Mouse (Mus musculus) G1E (cell line): Measurements from ENCODE around the gene Rps15. TPM values are rescaled to one million over a fixed set of nuclear protein-coding genes. Genes with fewer than 3 reads are reported as not detected.

Experiments
- ATAC-seq: 2 replicates; pipeline ENCODE4 v1.8.0; 2016; ENCODE audit warnings: mild to moderate bottlenecking; ENCODE audit not compliant: insufficient number of reproducible peaks, poor library complexity, low FRiP score, severe bottlenecking; ENCODE audit errors: extremely low read depth
- DNase-seq: peaks from one replicate; pipeline ENCODE4 v3.0.0; 2012; ENCODE audit warnings: low spot score
- H3K27me3 ChIP-seq: 2 replicates; pipeline ENCODE4 v1.6.1; 2012; ENCODE audit warnings: mild to moderate bottlenecking, low read length, inconsistent platforms; ENCODE audit not compliant: insufficient read depth
- H3K36me3 ChIP-seq: replicated peaks from 2 replicates; pipeline ENCODE3; 2012; ENCODE audit warnings: mild to moderate bottlenecking, inconsistent platforms
- H3K4me1 ChIP-seq: 2 replicates; pipeline ENCODE4 v1.6.1; 2012; ENCODE audit warnings: low read depth, low read length, inconsistent platforms, mixed read lengths; ENCODE audit not compliant: insufficient read depth
- H3K4me3 ChIP-seq: 2 replicates; pipeline ENCODE4 v1.5.1; 2012; ENCODE audit warnings: low read depth, mild to moderate bottlenecking, inconsistent platforms, low read length, moderate library complexity, mixed read lengths
- H3K9me3 ChIP-seq: replicated peaks from 2 replicates; pipeline ENCODE4 v1.6.1; 2012; ENCODE audit warnings: inconsistent platforms
- CTCF ChIP-seq: IDR thresholded peaks from 2 replicates; pipeline ENCODE4 v1.5.1; 2012; ENCODE audit warnings: low read depth, low read length, inconsistent platforms, mixed read lengths
- GATA1 ChIP-seq: IDR thresholded peaks from 2 replicates; pipeline ENCODE4 v1.6.1; 2012; ENCODE audit warnings: borderline replicate concordance, low read length, inconsistent platforms, mixed read lengths
- GATA2 ChIP-seq: IDR thresholded peaks from 2 replicates; pipeline ENCODE4 v1.6.1; 2012; ENCODE audit warnings: low read depth, low read length, inconsistent platforms, borderline replicate concordance
- POLR2AphosphoS5 ChIP-seq: IDR thresholded peaks from 2 replicates; pipeline ENCODE4 v1.6.1; 2012; ENCODE audit warnings: low read depth, low read length, inconsistent platforms; ENCODE audit not compliant: insufficient replicate concordance
- TAL1 ChIP-seq: conservative IDR thresholded peaks from 2 replicates; pipeline ENCODE4 v1.6.1; 2012; ENCODE audit warnings: low read depth, low read length, inconsistent platforms, mixed read lengths
- polyA plus RNA-seq: library from polyadenylated mRNA; stranded (reverse); fragments of >175 nt; gene quantifications from 2 replicates; pipeline ENCODE4 v1.2.3, GENCODE M21; 2012
- total RNA-seq, 2 experiments: library from RNA; stranded (forward) in 1 of 2; stranded (reverse) in 1 of 2; fragments of 200-1000 nt in 1 of 2; fragments of >200 nt in 1 of 2; fragmentation: Nextera tagmentation in 1 of 2; gene quantifications; 2 replicates each; pipeline ENCODE4 v1.2.3; 2014 to 2017

Rps15 gene
- total and polyA plus RNA-seq, 3 experiments = 3,110 to 11,583 (median 3,548) TPM

DNA sequence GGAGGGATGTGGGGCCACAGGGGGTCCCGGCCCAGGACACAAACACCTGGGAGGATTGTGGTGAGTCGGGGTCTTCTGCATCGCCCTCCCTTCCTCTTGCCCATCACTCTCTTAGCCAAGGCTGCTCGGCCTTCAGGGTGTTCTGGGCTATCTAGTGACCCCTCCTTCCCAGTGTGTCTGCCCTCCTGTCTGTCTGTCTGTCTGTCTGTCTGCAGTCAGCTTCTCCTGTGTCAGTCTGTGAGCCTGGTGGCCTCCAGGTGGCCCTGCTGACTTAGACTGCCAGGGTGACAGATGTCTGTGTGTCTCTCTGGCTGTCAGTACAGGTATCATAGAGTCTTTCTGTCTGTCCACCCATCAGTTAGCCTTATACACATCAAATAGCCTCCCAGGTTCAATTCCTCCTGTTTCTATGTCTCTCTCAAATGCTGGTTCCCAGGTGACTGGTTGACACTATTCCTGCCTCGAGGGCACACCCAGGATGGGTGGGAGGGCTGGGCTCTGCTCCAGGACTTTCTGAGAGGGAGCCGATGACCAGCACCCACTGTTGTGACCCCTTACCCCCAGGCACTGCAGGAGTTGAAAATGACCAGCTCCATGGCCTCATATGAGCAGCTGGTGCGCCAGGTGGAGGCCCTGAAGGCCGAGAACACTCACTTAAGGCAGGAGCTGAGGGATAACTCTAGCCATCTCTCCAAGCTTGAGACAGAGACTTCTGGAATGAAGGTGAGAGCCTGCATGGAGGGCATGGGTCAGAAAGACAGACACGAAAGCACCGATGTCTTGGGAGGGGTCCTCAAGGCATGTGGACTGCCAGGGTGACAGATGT, 9.2 kb downstream of the Rps15 start:
- DNase-seq (no peak), ATAC-seq (no peak)
- peaks cover 29% of the 10 kb centered on the region for H3K4me1 ChIP-seq
- peaks cover 92% of the 10 kb centered on the region for H3K27me3 ChIP-seq
- no peak for TF ChIP-seq POLR2AphosphoS5
- TF ChIP-seq GATA1 = no peak
- TF ChIP-seq GATA2 = no peak
- TF ChIP-seq CTCF = no peak
- no peaks in the 10 kb centered on the region for H3K36me3 ChIP-seq
- H3K4me3 ChIP-seq = no peak overlapping the region
- H3K9me3 ChIP-seq = no peaks in the 10 kb centered on the region

- DNase-seq (no peak), ATAC-seq (no peak)
- H3K27me3 ChIP-seq = peaks cover 92% of the 10 kb centered on the region
- TF ChIP-seq GATA2 = no peak
- TF ChIP-seq GATA1 = no peak
- TF ChIP-seq POLR2AphosphoS5 = no peak
- TF ChIP-seq CTCF = no peak
- no peak for TF ChIP-seq TAL1
- H3K36me3 ChIP-seq = no peaks in the 10 kb centered on the region
- H3K4me3 ChIP-seq = no peak overlapping the region
- peaks cover 23% of the 10 kb centered on the region for H3K4me1 ChIP-seq
- no peaks in the 10 kb centered on the region for H3K9me3 ChIP-seq
Measured at GRCm38 (mm10) chr10:80302082-80302355, 9.8 kb downstream of the Rps15 start.

GRCm38 (mm10) chr10:80302471-80302881, 10.2 kb downstream of the Rps15 start:
- Histone ChIP-seq H3K9me3 (no peaks in the 10 kb centered on the region), H3K36me3 (no peaks in the 10 kb centered on the region), H3K4me1 (peaks cover 18% of the 10 kb centered on the region), H3K27me3 (peaks cover 92% of the 10 kb centered on the region), H3K4me3 (no peak overlapping the region)
- no peak for DNase-seq
- TF ChIP-seq GATA1 (no peak), CTCF (no peak), TAL1 (no peak), POLR2AphosphoS5 (no peak), GATA2 (no peak)
- ATAC-seq = no peak

DNA sequence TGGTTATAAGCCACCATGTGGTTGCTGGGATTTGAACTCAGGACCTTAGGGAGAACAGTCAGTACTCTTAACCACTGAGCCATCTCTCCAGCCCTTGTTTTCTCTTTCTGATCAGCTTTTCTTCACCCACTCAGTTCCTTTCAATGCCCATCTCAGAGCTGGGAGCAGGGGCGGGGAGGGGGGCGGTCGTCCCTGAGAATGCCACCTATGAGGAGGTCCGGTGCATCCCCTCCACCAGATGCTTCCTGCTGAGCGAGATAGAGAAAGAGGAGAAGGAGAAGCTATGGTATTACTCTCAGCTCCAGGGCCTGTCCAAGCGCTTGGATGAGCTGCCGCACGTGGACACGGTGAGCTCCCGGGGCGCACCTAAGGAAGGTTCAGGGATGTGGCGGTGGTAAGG, 12.2 kb downstream of the Rps15 start:
- Histone ChIP-seq H3K36me3 (no peaks in the 10 kb centered on the region), H3K9me3 (no peaks in the 10 kb centered on the region), H3K4me3 (peak overlapping the region; percentile 14; the same call in 1 of the 2 replicates), H3K4me1 (peaks cover 14% of the 10 kb centered on the region), H3K27me3 (peaks cover 93% of the 10 kb centered on the region)
- no peak for ATAC-seq
- no peak for DNase-seq
- TF ChIP-seq GATA1 (no peak), TAL1 (no peak), GATA2 (no peak), CTCF (no peak), POLR2AphosphoS5 (no peak)

DNA sequence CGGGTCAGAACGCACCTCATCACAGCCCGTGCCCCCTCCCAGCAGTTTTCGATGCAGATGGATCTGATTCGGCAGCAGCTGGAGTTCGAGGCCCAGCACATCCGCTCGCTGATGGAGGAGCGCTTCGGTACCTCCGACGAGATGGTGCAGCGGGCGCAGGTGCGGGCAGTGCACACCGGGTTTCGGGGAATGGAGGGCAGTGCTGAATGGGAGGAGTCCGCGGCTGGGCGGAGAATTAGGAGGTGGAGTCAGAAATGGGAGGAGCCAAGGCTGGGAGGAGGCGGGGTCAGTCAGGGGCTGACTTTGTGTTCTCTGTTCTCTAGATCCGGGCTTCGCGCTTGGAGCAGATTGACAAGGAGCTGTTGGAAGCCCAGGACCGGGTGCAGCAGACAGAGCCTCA, 12.6 kb downstream of the Rps15 start:
- Histone ChIP-seq H3K9me3 (no peaks in the 10 kb centered on the region), H3K27me3 (peaks cover 92% of the 10 kb centered on the region), H3K4me1 (peaks cover 14% of the 10 kb centered on the region), H3K36me3 (no peaks in the 10 kb centered on the region), H3K4me3 (peak overlapping the region; percentile 14; the same call in 1 of the 2 replicates)
- ATAC-seq (no peak), DNase-seq (no peak)
- TF ChIP-seq GATA1 = no peak
- TF ChIP-seq CTCF = no peak
- no peak for TF ChIP-seq GATA2
- TF ChIP-seq TAL1 = no peak
- no peak for TF ChIP-seq POLR2AphosphoS5

DNA sequence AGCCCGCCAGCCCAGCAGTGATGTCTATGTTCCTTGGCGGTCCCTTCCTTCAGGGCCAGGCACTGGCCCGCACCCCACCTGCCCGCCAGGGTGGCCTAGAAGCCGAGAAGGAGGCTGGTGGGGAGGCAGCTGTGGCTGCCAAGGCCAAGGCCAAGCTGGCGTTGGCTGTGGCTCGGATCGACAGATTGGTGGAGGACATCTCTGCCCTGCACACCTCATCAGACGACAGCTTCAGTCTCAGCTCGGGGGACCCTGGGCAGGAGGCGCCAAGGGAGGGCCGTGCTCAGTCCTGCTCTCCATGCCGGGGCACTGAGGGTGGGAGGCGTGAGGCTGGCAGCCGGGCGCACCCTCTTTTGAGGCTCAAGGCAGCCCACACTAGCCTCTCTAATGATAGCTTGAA, 19.3 kb downstream of the Rps15 start:
- no peak for TF ChIP-seq CTCF
- no peak for TF ChIP-seq POLR2AphosphoS5
- no peak for TF ChIP-seq TAL1
- no peak for TF ChIP-seq GATA1
- no peak for TF ChIP-seq GATA2
- Histone ChIP-seq H3K4me3 (no peak overlapping the region), H3K27me3 (peaks cover 70% of the 10 kb centered on the region), H3K36me3 (peaks cover 21% of the 10 kb centered on the region), H3K9me3 (peaks cover 4% of the 10 kb centered on the region), H3K4me1 (peaks cover 33% of the 10 kb centered on the region)
- ATAC-seq = no peak
- no peak for DNase-seq
